Mouse (Mus musculus): ENCODE results near the gene Mrtfb. TPM values are rescaled to one million over a fixed set of nuclear protein-coding genes. Genes with fewer than 3 reads are reported as not detected.

Mrtfb gene
- polyA plus RNA-seq, 1 experiment: 18.6 TPM

DNA sequence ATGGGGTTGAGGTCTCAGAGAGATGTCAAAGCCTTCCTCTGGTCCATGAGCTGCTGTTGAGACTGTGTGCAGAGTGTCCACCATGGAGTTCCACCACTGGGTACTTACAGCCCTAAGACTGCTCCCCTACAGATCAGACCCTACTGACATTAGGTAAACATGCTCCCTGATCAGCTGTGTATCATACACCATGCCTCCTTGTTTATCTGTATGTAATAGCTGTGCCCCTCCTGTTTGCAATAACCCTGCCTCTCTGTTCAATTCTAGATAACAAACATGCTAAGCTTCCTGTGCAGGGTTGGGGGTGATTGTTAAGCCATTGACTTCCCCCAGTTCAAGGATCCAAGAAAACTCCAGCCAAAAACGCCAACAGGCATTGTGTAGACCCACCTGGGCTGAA is 174.7 kb downstream of the Mrtfb start:
- no peak for TF ChIP-seq CTCF (IDR thresholded peaks at IDR 0.05; ENCODE audit: borderline replicate concordance, insufficient read depth, low read depth, low read length)
- no peak for TF ChIP-seq POLR2A (IDR thresholded peaks at IDR 0.05; ENCODE audit: borderline replicate concordance, insufficient read depth, low read length)
- Histone ChIP-seq H3K4me3 (replicated peaks; ENCODE audit: insufficient read depth, low read depth, low read length) (no peak overlapping the region), H3K27ac (ENCODE audit: insufficient read depth, low read length) (no peak overlapping the region), H3K27me3 (ENCODE audit: control insufficient read depth, insufficient read depth, low read length) (no peaks in the 10 kb centered on the region), H3K4me1 (ENCODE audit: control insufficient read depth, insufficient read depth, low read length) (peaks cover 25% of the 10 kb centered on the region)
- 76% methylated on average over 1 of the region's 1 CpGs for WGBS
- no peak for DNase-seq

DNA sequence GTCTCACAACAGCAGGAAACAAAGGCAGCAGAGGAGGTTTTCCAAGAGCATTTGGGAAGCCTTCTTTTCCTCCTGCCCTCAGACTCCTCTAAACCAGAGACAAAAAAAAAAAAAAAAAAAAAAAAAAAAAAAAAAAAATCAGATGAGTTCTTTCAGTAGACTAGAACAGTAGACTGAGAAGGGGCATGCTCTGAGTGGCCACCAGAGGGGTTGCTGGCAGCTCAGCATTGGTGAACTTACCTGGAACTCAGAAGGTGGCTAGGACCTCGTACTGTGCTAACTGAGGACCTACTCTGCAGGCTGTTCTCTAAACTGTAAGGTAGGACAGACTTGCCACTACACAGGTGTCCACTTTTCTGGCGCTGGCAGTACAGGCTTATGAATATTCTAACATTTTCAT is 179.3 kb downstream of the Mrtfb start:
- WGBS: 89% methylated on average over 2 of the region's 2 CpGs
- DNase-seq: no peak
- no peak overlapping the region for H3K27ac ChIP-seq (ENCODE audit: insufficient read depth, low read length)
- peaks cover 2% of the 10 kb centered on the region; the same call in 1 of the 2 replicates for H3K4me1 ChIP-seq (ENCODE audit: control insufficient read depth, insufficient read depth, low read length)
- H3K27me3 ChIP-seq (ENCODE audit: control insufficient read depth, insufficient read depth, low read length): no peaks in the 10 kb centered on the region
- TF ChIP-seq CTCF (IDR thresholded peaks at IDR 0.05; ENCODE audit: borderline replicate concordance, insufficient read depth, low read depth, low read length) (no peak), POLR2A (IDR thresholded peaks at IDR 0.05; ENCODE audit: borderline replicate concordance, insufficient read depth, low read length) (no peak)
- H3K4me3 ChIP-seq (replicated peaks; ENCODE audit: insufficient read depth, low read depth, low read length): no peak overlapping the region

DNA sequence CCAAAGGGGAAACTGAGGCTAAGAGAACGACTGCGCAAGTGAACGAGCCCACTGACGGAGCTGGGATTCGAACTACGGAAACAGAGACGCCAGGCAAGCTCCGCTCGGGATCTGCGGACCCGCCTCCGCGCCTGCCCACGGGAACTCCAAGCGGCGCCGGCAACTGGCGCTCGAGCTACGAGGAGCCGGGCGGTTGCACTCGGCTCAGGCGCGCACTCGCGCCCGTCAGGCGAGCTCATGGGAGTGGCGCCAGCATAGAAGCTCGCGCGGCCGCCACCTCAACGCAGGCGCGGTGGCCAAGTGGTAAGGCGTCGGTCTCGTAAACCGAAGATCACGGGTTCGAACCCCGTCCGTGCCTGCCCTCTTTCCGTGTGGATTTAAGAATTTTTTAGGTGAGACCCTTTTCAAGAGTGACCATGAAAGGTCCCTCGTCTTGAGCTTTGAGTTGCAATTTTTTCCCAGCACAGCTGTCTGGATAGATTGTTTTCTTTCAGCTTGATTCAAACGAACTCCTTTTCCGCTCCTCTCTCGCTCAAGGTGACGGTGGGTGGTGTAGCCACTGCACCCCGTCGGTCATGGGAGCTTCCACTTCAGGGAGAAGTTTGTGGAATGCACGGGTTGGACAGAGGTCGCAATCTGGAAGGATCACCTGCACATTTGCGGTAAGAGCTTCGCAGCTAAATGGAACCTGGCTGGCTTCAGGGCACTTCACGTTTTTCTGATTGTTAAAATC is 180.9 kb downstream of the Mrtfb start:
- TF ChIP-seq CTCF (IDR thresholded peaks at IDR 0.05; ENCODE audit: borderline replicate concordance, insufficient read depth, low read depth, low read length): no peak
- TF ChIP-seq POLR2A (IDR thresholded peaks at IDR 0.05; ENCODE audit: borderline replicate concordance, insufficient read depth, low read length): no peak
- WGBS: under 1% methylated on average over 58 of the region's 58 CpGs
- Histone ChIP-seq H3K4me3 (replicated peaks; ENCODE audit: insufficient read depth, low read depth, low read length) (peak overlapping the region; percentile 87), H3K4me1 (ENCODE audit: control insufficient read depth, insufficient read depth, low read length) (no peaks in the 10 kb centered on the region), H3K27ac (ENCODE audit: insufficient read depth, low read length) (peak overlapping the region; percentile 37; the same call in 1 of the 2 replicates), H3K27me3 (ENCODE audit: control insufficient read depth, insufficient read depth, low read length) (no peaks in the 10 kb centered on the region)
- DNase-seq: peak; percentile 96 to 98

DNA sequence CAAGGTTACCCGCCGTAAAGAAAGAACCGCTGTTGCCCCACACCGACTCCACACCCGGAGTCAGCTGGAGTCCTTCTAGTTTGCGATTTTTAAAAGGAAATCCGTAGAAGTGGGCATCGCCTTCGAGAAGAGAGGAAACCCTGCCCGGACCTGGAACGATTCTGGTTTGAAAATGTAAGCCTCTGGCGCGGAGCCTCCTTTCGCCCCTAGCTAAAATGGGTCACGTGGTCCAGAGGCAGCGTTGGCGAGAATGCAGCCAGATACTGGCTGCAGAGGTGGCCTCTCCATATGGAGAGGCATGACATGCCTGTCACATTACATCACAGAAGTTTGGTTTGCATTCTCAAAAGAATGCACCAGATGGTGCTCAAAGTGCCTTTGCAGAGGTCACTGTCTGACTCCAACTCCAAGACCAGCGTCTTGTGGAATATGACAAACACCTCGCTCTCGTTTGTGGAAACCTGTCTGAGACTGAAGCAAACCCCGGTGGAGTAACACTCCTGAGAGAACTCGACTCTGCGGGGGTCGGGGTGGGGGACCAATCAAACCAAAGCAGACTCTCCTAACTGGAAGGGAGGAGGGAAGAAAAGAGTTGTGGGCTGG is 181.6 kb downstream of the Mrtfb start:
- Histone ChIP-seq H3K4me1 (ENCODE audit: control insufficient read depth, insufficient read depth, low read length) (no peaks in the 10 kb centered on the region), H3K27ac (ENCODE audit: insufficient read depth, low read length) (peak overlapping the region; percentile 37), H3K27me3 (ENCODE audit: control insufficient read depth, insufficient read depth, low read length) (no peaks in the 10 kb centered on the region), H3K4me3 (replicated peaks; ENCODE audit: insufficient read depth, low read depth, low read length) (peak overlapping the region; percentile 87)
- TF ChIP-seq CTCF (IDR thresholded peaks at IDR 0.05; ENCODE audit: borderline replicate concordance, insufficient read depth, low read depth, low read length): peak; percentile 12; the same call in 1 of the 2 replicates
- TF ChIP-seq POLR2A (IDR thresholded peaks at IDR 0.05; ENCODE audit: borderline replicate concordance, insufficient read depth, low read length): peak; percentile 19; the same call in 1 of the 2 replicates
- peak; percentile 73 to 76 for DNase-seq
- under 1% methylated on average over 24 of the region's 24 CpGs for WGBS

DNA sequence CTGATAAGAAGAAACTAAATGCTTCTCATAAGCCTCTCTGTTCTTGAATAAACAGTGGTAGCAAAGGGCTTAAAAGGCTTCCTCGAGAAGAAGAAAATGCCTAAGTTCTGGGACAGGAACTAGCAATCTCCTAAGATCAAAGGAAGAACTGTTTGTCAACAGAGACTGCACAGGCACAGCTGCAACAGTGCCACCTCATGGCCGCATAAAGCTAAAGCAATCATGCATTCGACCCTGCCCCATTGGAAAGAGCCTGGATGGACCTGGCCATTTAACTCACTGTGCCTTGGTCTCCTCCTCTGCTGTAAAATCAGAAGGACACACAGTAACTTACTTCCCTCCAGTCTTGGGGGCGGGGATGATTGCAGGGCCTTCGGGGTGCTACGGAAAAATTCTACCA is 184.2 kb downstream of the Mrtfb start:
- TF ChIP-seq POLR2A (IDR thresholded peaks at IDR 0.05; ENCODE audit: borderline replicate concordance, insufficient read depth, low read length): no peak
- TF ChIP-seq CTCF (IDR thresholded peaks at IDR 0.05; ENCODE audit: borderline replicate concordance, insufficient read depth, low read depth, low read length): peak; percentile 85
- Histone ChIP-seq H3K27me3 (ENCODE audit: control insufficient read depth, insufficient read depth, low read length) (no peaks in the 10 kb centered on the region), H3K27ac (ENCODE audit: insufficient read depth, low read length) (no peak overlapping the region), H3K4me3 (replicated peaks; ENCODE audit: insufficient read depth, low read depth, low read length) (no peak overlapping the region), H3K4me1 (ENCODE audit: control insufficient read depth, insufficient read depth, low read length) (no peaks in the 10 kb centered on the region)
- peak; percentile 53 to 65 for DNase-seq
- WGBS: 52% methylated on average over 6 of the region's 6 CpGs

DNA sequence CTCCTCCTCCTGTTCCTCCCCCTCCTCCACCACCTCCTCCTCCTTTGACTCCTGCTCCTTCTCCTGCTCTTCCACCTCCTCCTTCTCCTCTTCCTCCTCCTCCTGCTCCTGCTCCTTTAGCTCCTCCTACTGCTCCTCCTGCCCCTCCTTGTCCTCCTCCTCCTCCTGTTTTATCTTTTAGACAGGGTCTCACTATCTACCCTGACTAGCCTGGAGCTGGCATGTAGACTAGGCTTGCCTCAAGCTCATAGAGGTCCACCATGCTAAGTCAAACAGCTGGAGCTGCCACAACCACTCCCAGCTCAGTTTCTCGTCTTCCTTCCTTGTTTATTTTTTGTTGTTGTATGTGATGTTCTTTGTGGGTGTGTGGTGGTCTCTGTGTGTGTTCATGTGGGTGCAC is 187.5 kb downstream of the Mrtfb start:
- TF ChIP-seq CTCF (IDR thresholded peaks at IDR 0.05; ENCODE audit: borderline replicate concordance, insufficient read depth, low read depth, low read length) (no peak), POLR2A (IDR thresholded peaks at IDR 0.05; ENCODE audit: borderline replicate concordance, insufficient read depth, low read length) (no peak)
- no peak overlapping the region for H3K4me3 ChIP-seq (replicated peaks; ENCODE audit: insufficient read depth, low read depth, low read length)
- no peak overlapping the region for H3K27ac ChIP-seq (ENCODE audit: insufficient read depth, low read length)
- H3K27me3 ChIP-seq (ENCODE audit: control insufficient read depth, insufficient read depth, low read length): no peaks in the 10 kb centered on the region
- DNase-seq: no peak
- H3K4me1 ChIP-seq (ENCODE audit: control insufficient read depth, insufficient read depth, low read length): no peaks in the 10 kb centered on the region
- 72% methylated on average over 1 of the region's 1 CpGs for WGBS

DNA sequence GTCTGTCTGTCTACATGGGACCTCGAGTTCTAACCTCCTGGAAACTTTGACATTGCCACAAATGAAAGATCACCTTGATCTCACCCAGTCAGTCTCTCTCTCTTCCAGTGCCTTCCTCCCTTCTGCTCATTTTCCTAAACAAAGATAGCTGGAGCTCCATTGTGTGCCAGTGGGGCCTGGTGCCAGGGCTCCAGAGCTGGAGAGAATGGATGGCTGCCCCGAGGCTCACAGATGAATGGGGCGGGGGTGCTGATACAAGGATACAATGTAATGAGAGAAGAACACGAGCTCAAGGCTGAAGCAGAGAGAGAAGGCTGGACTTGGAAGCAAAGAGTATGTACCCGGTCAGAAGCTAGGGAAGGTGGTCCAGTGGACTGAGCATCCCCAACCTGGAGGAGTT is 189.2 kb downstream of the Mrtfb start:
- 53% methylated on average over 5 of the region's 5 CpGs for WGBS

DNA sequence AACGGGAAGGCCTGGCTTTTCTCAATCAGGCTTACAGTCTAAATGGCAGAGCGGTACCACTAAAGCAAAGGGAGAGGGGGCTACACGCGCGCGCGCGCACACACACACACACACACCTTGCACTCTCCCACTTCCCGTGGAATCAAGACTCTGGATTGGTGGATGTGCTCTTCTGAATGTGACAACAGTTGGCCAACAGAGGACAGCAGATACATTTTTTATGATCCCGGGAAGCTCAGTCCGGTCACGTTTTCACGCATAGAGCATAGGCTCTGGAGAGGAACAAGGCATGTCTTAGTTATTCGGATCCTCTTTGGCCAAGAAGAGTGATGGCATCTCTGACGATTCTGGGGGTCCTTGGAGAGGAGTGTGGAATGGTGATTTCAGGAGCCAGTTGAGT is 190.2 kb downstream of the Mrtfb start:
- Histone ChIP-seq H3K27ac (ENCODE audit: insufficient read depth, low read length) (no peak overlapping the region), H3K4me1 (ENCODE audit: control insufficient read depth, insufficient read depth, low read length) (no peaks in the 10 kb centered on the region), H3K27me3 (ENCODE audit: control insufficient read depth, insufficient read depth, low read length) (no peaks in the 10 kb centered on the region), H3K4me3 (replicated peaks; ENCODE audit: insufficient read depth, low read depth, low read length) (peak overlapping the region; percentile 84)
- WGBS: 26% methylated on average over 15 of the region's 15 CpGs
- DNase-seq: peak; percentile 43 to 56
- TF ChIP-seq CTCF (IDR thresholded peaks at IDR 0.05; ENCODE audit: borderline replicate concordance, insufficient read depth, low read depth, low read length) (peak; percentile 48; the same call in 1 of the 2 replicates), POLR2A (IDR thresholded peaks at IDR 0.05; ENCODE audit: borderline replicate concordance, insufficient read depth, low read length) (no peak)

More for the DNA sequence above, 189.2 kb downstream of the Mrtfb start:
- H3K27me3 ChIP-seq (ENCODE audit: control insufficient read depth, insufficient read depth, low read length): no peaks in the 10 kb centered on the region
- DNase-seq: no peak
- no peak overlapping the region for H3K4me3 ChIP-seq (replicated peaks; ENCODE audit: insufficient read depth, low read depth, low read length)
- no peak overlapping the region for H3K27ac ChIP-seq (ENCODE audit: insufficient read depth, low read length)
- no peaks in the 10 kb centered on the region for H3K4me1 ChIP-seq (ENCODE audit: control insufficient read depth, insufficient read depth, low read length)
- TF ChIP-seq CTCF (IDR thresholded peaks at IDR 0.05; ENCODE audit: borderline replicate concordance, insufficient read depth, low read depth, low read length) (no peak), POLR2A (IDR thresholded peaks at IDR 0.05; ENCODE audit: borderline replicate concordance, insufficient read depth, low read length) (no peak)
